Mouse (Mus musculus) intestine, embryonic 15.5 days (tissue): ENCODE results near the gene Zic4. TPM values are rescaled to one million over a fixed set of nuclear protein-coding genes. Genes with fewer than 3 reads are reported as not detected.

Experiments used
- ATAC-seq: fragments of 200-750 bp; cut with Nextera tagmentation; 2 replicates; pipeline ENCODE4 v1.8.0; 2017; ENCODE audit warnings: moderate TSS enrichment, moderate library complexity
- H3K27ac ChIP-seq: fragments of 300-500 bp; sonication (generic); 2 replicates; pipeline ENCODE4 v1.5.1; 2015; ENCODE audit warnings: mild to moderate bottlenecking, inconsistent platforms
- H3K27me3 ChIP-seq: fragments of 300-500 bp; sonication (generic); replicated peaks from 2 replicates; pipeline ENCODE4 v1.6.1; 2015; ENCODE audit warnings: inconsistent platforms
- H3K36me3 ChIP-seq: fragments of 300-500 bp; sonication (generic); 2 replicates; pipeline ENCODE4 v1.6.1; 2015; ENCODE audit warnings: inconsistent platforms
- H3K4me1 ChIP-seq: fragments of 300-500 bp; sonication (generic); replicated peaks from 2 replicates; pipeline ENCODE4 v1.6.1; 2015; ENCODE audit warnings: inconsistent platforms
- H3K4me2 ChIP-seq: fragments of 300-500 bp; sonication (generic); replicated peaks from 2 replicates; pipeline ENCODE4 v1.6.1; 2015; ENCODE audit warnings: mild to moderate bottlenecking, inconsistent platforms
- H3K4me3 ChIP-seq: fragments of 300-500 bp; sonication (generic); replicated peaks from 2 replicates; pipeline ENCODE4 v1.5.1; 2015; ENCODE audit warnings: inconsistent platforms
- H3K9ac ChIP-seq: fragments of 300-500 bp; sonication (generic); 2 replicates; pipeline ENCODE4 v1.6.1; 2015; ENCODE audit warnings: inconsistent platforms
- H3K9me3 ChIP-seq: fragments of 300-500 bp; sonication (generic); 2 replicates; pipeline ENCODE4 v1.6.1; 2016; ENCODE audit warnings: inconsistent platforms
- WGBS: fragments of 180-500 bp; shearing (Covaris S2); methylation state at CpG from one replicate; pipeline ENCODE4 v1.1.7; 2015; 5-methylcytosine and 5-hydroxymethylcytosine counted together
- polyA plus RNA-seq: library from polyadenylated mRNA; unstranded; fragments of >200 nt; fragmentation: Nextera tagmentation; extraction: Ambion mirVana; gene quantifications from 2 replicates; pipeline ENCODE4 v1.2.1, GENCODE M21; 2015

The Zic4 gene
- polyA plus RNA-seq, 1 experiment from 2014 or later, result not detected

DNA sequence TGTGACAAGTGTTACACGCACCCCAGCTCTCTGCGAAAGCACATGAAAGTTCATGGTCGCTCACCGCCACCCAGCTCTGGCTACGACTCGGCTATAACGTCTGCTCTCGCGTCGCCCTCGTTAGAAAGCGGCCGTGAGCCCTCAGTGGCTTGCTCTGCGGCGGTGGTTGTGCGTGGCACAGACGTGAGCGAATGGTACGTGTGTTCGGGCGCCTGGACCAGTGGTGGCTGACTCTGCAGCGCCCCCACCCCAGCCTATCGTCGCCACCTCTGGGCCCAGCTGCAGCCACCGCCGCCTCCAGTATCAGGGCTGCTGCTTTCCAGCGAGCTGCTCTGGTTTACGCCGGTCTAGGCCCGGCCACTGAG is 21.9 kb downstream of the Zic4 start:
- Histone ChIP-seq H3K36me3 (no peaks in the 10 kb centered on the region), H3K9ac (no peak overlapping the region), H3K27ac (no peak overlapping the region), H3K4me1 (peaks cover 7% of the 10 kb centered on the region; the same call in 1 of the 2 replicates), H3K4me2 (no peak overlapping the region), H3K4me3 (no peak overlapping the region), H3K9me3 (no peaks in the 10 kb centered on the region), H3K27me3 (peaks cover 95% of the 10 kb centered on the region)
- ATAC-seq, result no peak
- under 1% methylated on average over 30 of the region's 30 CpGs for WGBS

GRCm38 (mm10) chr9:91384693-91385560 is 22.7 kb downstream of the Zic4 start:
- Histone ChIP-seq H3K36me3 (no peaks in the 10 kb centered on the region), H3K4me2 (no peak overlapping the region), H3K4me3 (no peak overlapping the region), H3K27ac (no peak overlapping the region), H3K27me3 (peaks cover 95% of the 10 kb centered on the region), H3K9me3 (no peaks in the 10 kb centered on the region), H3K4me1 (peaks cover 7% of the 10 kb centered on the region; the same call in 1 of the 2 replicates), H3K9ac (no peak overlapping the region)
- 4% methylated on average over 4 of the region's 4 CpGs for WGBS
- ATAC-seq, result no peak

- Histone ChIP-seq H3K4me1 (peaks cover 7% of the 10 kb centered on the region; the same call in 1 of the 2 replicates), H3K9ac (no peak overlapping the region), H3K9me3 (no peaks in the 10 kb centered on the region), H3K27me3 (peaks cover 95% of the 10 kb centered on the region), H3K4me2 (no peak overlapping the region), H3K4me3 (no peak overlapping the region), H3K27ac (no peak overlapping the region), H3K36me3 (no peaks in the 10 kb centered on the region)
- 3% methylated on average over 8 of the region's 8 CpGs for WGBS
- no peak for ATAC-seq
These were observed 23.6 kb downstream of the Zic4 start for GRCm38 (mm10) chr9:91385561-91386430.

GRCm38 (mm10) chr9:91386502-91386890 is 24.3 kb downstream of the Zic4 start:
- no peaks in the 10 kb centered on the region for H3K9me3 ChIP-seq
- no peak overlapping the region for H3K9ac ChIP-seq
- no peaks in the 10 kb centered on the region for H3K36me3 ChIP-seq
- no peak overlapping the region for H3K4me3 ChIP-seq
- H3K27me3 ChIP-seq, result peaks cover 97% of the 10 kb centered on the region
- ATAC-seq, result no peak
- H3K4me2 ChIP-seq, result no peak overlapping the region
- peaks cover 2% of the 10 kb centered on the region; the same call in 1 of the 2 replicates for H3K4me1 ChIP-seq
- no peak overlapping the region for H3K27ac ChIP-seq
- WGBS, result 1% methylated on average over 17 of the region's 17 CpGs

GRCm38 (mm10) chr9:91386891-91387739 is 24.9 kb downstream of the Zic4 start:
- H3K36me3 ChIP-seq, result no peaks in the 10 kb centered on the region
- no peak overlapping the region for H3K27ac ChIP-seq
- H3K4me3 ChIP-seq, result no peak overlapping the region
- no peaks in the 10 kb centered on the region for H3K4me1 ChIP-seq
- H3K27me3 ChIP-seq, result peaks cover 98% of the 10 kb centered on the region
- WGBS, result under 1% methylated on average over 31 of the region's 31 CpGs
- ATAC-seq, result no peak
- no peaks in the 10 kb centered on the region for H3K9me3 ChIP-seq
- H3K4me2 ChIP-seq, result no peak overlapping the region
- H3K9ac ChIP-seq, result no peak overlapping the region

GRCm38 (mm10) chr9:91387740-91388080 is 25.5 kb downstream of the Zic4 start:
- H3K4me1 ChIP-seq, result no peaks in the 10 kb centered on the region
- no peaks in the 10 kb centered on the region for H3K9me3 ChIP-seq
- H3K27me3 ChIP-seq, result peaks cover 96% of the 10 kb centered on the region
- H3K36me3 ChIP-seq, result no peaks in the 10 kb centered on the region
- no peak for ATAC-seq
- H3K4me3 ChIP-seq, result no peak overlapping the region
- H3K9ac ChIP-seq, result no peak overlapping the region
- no peak overlapping the region for H3K27ac ChIP-seq
- WGBS, result under 1% methylated on average over 5 of the region's 5 CpGs
- H3K4me2 ChIP-seq, result no peak overlapping the region

DNA sequence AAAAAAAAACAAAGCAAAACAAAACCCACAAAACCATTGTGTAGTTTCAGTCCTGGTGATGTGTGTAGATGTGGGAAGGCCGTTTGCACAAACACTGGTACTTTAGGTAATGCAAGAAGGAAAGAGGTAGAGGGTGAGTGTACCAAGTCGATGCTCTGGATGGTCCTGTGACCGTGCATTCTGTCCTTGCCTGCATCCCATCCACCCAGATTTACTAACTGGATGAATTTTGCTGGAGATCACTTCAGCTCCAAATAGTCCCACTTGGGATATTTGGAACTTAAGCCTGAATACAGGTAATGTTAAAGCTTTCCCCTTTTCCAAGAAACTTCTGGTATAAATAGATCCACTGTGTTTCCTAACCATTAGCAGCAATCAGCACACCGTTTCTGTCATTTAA is 26.0 kb downstream of the Zic4 start:
- Histone ChIP-seq H3K27ac (no peak overlapping the region), H3K4me3 (no peak overlapping the region), H3K36me3 (no peaks in the 10 kb centered on the region), H3K27me3 (peaks cover 93% of the 10 kb centered on the region), H3K4me1 (no peaks in the 10 kb centered on the region), H3K9ac (no peak overlapping the region), H3K9me3 (no peaks in the 10 kb centered on the region), H3K4me2 (no peak overlapping the region)
- WGBS, result 3% methylated on average over 4 of the region's 4 CpGs
- ATAC-seq, result no peak

- H3K36me3 ChIP-seq, result no peaks in the 10 kb centered on the region
- no peak overlapping the region for H3K9ac ChIP-seq
- no peaks in the 10 kb centered on the region for H3K9me3 ChIP-seq
- no peak for ATAC-seq
- 3% methylated on average over 8 of the region's 8 CpGs for WGBS
- no peak overlapping the region for H3K4me2 ChIP-seq
- H3K4me1 ChIP-seq, result no peaks in the 10 kb centered on the region
- no peak overlapping the region for H3K4me3 ChIP-seq
- H3K27me3 ChIP-seq, result peaks cover 88% of the 10 kb centered on the region
- H3K27ac ChIP-seq, result no peak overlapping the region
These were observed 31.3 kb downstream of the Zic4 start for GRCm38 (mm10) chr9:91393376-91394068.

DNA sequence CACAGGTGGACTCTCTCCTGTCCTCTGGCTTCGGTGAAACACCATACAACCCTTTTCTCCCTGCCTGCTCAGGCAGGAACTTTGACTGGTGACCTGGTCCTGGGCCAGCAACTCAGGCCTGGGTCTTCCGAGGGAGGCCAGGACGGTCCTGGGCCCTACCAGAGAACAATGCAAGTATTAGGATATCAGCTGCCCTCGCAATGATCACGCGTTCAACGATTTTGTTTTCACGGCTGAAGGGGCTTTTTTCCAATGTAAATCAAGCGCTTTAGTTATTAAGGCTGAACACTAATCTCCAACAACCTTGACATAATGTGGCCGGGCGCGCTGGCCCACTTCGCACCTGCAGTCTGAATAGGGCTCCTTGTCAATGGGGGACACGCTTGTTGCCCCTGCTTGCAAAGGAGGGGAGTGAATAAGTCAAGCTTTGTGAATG is 32.0 kb downstream of the Zic4 start:
- no peak overlapping the region for H3K4me3 ChIP-seq
- H3K36me3 ChIP-seq, result no peaks in the 10 kb centered on the region
- H3K9ac ChIP-seq, result no peak overlapping the region
- WGBS, result 3% methylated on average over 14 of the region's 14 CpGs
- H3K27me3 ChIP-seq, result peaks cover 84% of the 10 kb centered on the region
- ATAC-seq, result no peak
- no peak overlapping the region for H3K4me2 ChIP-seq
- H3K4me1 ChIP-seq, result no peaks in the 10 kb centered on the region
- no peak overlapping the region for H3K27ac ChIP-seq
- H3K9me3 ChIP-seq, result no peaks in the 10 kb centered on the region

- no peaks in the 10 kb centered on the region for H3K36me3 ChIP-seq
- no peaks in the 10 kb centered on the region for H3K9me3 ChIP-seq
- peaks cover 84% of the 10 kb centered on the region for H3K27me3 ChIP-seq
- no peak overlapping the region for H3K27ac ChIP-seq
- no peak for ATAC-seq
- 7% methylated on average over 14 of the region's 14 CpGs for WGBS
- H3K4me3 ChIP-seq, result no peak overlapping the region
- no peaks in the 10 kb centered on the region for H3K4me1 ChIP-seq
- no peak overlapping the region for H3K4me2 ChIP-seq
- H3K9ac ChIP-seq, result no peak overlapping the region
These were observed 33.0 kb downstream of the Zic4 start for GRCm38 (mm10) chr9:91395066-91395772.

DNA sequence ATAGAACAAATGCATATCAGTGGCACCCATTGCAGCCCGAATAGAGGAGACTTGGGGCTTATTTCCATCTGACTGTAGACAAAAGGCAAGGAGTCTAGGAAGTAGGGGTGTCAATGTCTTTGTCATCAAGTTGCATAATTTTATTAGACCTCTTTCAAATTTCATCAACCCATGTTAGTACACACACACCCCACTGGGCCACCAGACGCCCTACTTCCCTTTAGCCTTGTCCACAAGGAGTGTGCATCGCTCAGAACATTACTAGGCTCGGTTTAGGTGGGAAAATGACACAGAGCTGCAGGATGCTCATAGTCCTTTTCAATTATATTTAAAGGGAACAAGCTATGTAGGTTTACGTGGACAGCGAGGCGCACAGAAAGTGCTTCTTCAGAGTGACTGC is 37.8 kb downstream of the Zic4 start:
- ATAC-seq, result no peak
- no peak overlapping the region for H3K4me2 ChIP-seq
- no peaks in the 10 kb centered on the region for H3K36me3 ChIP-seq

More for the DNA sequence above, 37.8 kb downstream of the Zic4 start:
- Histone ChIP-seq H3K27ac (no peak overlapping the region), H3K4me1 (no peaks in the 10 kb centered on the region), H3K9ac (no peak overlapping the region), H3K4me3 (no peak overlapping the region), H3K9me3 (no peaks in the 10 kb centered on the region), H3K27me3 (peaks cover 89% of the 10 kb centered on the region)
- 20% methylated on average over 7 of the region's 7 CpGs for WGBS
